Mouse (Mus musculus): ENCODE results near the gene Bahcc1. TPM values are rescaled to one million over a fixed set of nuclear protein-coding genes. Genes with fewer than 3 reads are reported as not detected.
A peak's percentile ranks its signal among the peaks of the same experiment; 100 is the strongest.

Bahcc1 gene
- polyA plus RNA-seq, 1 experiment from 2014 or later: 14.3 TPM

DNA sequence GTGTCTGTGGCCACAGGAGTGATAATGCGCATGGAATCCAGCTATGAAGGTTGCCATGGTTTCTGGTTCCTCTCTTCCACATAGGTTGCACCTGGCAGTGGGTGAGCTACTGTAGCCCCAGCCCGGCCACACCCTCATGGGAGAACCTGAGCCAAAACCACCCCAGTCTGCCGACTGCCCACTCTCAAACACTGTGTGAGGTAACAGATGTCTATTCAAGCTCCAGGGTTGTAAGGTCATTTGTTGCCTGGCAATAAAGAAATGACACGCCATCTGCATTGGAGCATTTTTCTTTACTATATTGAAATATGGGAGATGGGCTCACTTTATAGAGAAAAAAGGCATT is 82.6 kb downstream of the Bahcc1 start:
- peaks cover 61% of the 10 kb centered on the region for H3K4me1 ChIP-seq
- 40% methylated on average over 4 of the region's 4 CpGs for WGBS

DNA sequence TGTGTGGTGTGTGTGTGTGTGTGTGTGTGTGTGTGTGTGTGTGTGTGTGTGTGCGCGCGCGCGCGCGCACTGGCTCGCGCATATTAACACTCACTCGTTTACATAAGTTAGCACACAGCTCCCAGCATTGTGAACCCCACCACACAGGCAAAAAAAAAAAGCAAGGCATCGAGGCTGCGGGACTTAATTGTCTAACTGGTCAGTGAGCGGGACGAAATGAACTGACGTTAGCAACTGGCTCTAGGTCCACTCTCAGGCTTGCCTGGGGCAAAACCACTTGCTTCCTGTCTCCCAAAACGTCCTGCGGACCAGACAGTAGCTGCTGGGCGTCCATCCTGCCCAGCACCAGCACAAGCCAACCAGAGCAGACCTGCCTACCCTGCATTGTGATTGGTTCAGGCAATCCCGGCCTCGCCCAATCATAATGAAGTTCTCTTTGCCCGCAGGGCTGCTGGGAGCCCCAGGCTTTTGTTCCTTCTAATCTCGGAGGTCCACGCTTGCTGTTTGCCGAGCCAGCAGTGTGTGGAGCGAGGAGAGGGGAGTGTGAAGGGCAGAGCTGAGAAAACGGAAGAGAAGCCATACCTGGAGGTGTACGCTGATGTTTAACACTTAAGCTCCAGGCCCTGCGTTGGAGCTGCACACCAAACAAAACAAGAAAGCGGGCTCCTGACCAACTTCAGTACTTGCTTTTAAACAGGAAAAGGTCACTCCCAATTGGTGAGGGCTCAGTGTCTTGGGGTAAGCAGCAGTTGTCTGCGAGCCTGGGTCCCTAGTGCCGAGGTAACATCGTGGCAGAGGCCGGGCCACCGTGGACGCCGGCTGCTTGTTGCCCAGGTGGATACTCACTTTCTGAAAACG is 83.3 kb downstream of the Bahcc1 start:
- Histone ChIP-seq H3K4me3 (peak overlapping the region; percentile 66), H3K27ac (replicated peaks) (peak overlapping the region; percentile 96), H3K9me3 (replicated peaks) (0 out of 2 replicates have a peak, but pooled peaks cover 4% of the 10 kb centered on the region), H3K27me3 (ENCODE audit: low read depth, poor library complexity, severe bottlenecking) (no peaks in the 10 kb centered on the region), H3K4me1 (peaks cover 54% of the 10 kb centered on the region), H3K36me3 (no peaks in the 10 kb centered on the region)
- peak; percentile 94 for DNase-seq (ENCODE audit: low spot score)
- 10% methylated on average over 37 of the region's 37 CpGs for WGBS

More for the DNA sequence above, 82.6 kb downstream of the Bahcc1 start:
- Histone ChIP-seq H3K36me3 (no peaks in the 10 kb centered on the region), H3K9me3 (replicated peaks) (0 out of 2 replicates have a peak, but pooled peaks cover 4% of the 10 kb centered on the region), H3K27ac (replicated peaks) (peak overlapping the region; percentile 96), H3K4me3 (peak overlapping the region; percentile 66), H3K27me3 (ENCODE audit: low read depth, poor library complexity, severe bottlenecking) (no peaks in the 10 kb centered on the region)
- peak; percentile 28 for DNase-seq (ENCODE audit: low spot score)

DNA sequence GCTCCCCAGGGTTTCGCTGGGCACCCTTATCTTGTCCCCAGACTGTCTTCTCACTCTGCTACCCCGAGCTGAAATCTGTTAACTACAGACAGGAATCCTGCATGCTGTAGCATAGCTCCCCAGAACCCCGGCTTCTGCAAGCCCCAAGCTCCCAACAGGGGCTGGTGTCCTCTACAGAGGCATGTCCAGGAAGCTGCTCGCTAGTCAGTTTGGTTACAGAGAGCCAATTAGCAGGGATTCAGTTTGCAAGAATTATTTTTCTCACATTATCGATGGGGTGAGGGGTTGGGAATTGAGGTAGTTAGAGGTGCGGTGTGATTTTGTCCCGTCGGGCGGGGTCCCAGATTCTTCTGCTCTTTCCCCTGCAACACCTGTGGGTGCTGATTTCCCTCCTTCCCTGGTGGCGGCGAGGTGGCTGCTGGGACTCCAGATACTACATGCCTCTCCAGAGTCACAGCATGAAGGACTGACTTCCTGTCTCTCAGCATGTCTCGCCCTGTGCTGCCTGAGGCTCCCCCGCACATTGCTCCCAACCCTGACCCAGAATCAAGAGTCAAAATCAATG is 84.0 kb downstream of the Bahcc1 start:
- H3K4me1 ChIP-seq: peaks cover 47% of the 10 kb centered on the region
- peak overlapping the region; percentile 66 for H3K4me3 ChIP-seq
- H3K36me3 ChIP-seq: no peaks in the 10 kb centered on the region
- H3K27ac ChIP-seq (replicated peaks): peak overlapping the region; percentile 96
- peak; percentile 27 for DNase-seq (ENCODE audit: low spot score)
- WGBS: 31% methylated on average over 13 of the region's 13 CpGs
- no peaks in the 10 kb centered on the region for H3K27me3 ChIP-seq (ENCODE audit: low read depth, poor library complexity, severe bottlenecking)
- 0 out of 2 replicates have a peak, but pooled peaks cover 4% of the 10 kb centered on the region for H3K9me3 ChIP-seq (replicated peaks)

DNA sequence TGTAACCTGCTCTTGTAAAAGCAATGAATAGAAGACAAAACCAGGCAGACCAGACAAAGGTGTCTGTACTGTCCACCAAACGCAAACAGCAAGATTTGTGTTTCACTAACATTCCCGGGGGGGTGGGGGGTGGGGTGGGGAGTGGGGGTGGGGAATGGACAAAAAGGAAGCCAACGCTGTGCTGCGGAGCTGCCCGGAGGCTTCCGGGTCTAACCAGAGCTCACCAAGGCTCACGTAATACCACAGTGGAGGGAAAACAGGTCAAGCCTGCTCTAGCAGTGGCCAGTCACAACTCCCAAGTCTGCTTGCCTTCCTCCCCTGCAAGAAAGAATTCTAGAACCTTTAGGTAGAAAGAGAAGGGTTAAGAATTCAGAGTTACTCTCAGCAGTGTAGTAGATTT is 84.7 kb downstream of the Bahcc1 start:
- Histone ChIP-seq H3K27ac (replicated peaks) (peak overlapping the region; percentile 96), H3K4me3 (peak overlapping the region; percentile 66), H3K36me3 (no peaks in the 10 kb centered on the region), H3K4me1 (peaks cover 41% of the 10 kb centered on the region), H3K27me3 (ENCODE audit: low read depth, poor library complexity, severe bottlenecking) (no peaks in the 10 kb centered on the region), H3K9me3 (replicated peaks) (0 out of 2 replicates have a peak, but pooled peaks cover 4% of the 10 kb centered on the region)
- 78% methylated on average over 7 of the region's 7 CpGs for WGBS
- peak; percentile 11 for DNase-seq (ENCODE audit: low spot score)

DNA sequence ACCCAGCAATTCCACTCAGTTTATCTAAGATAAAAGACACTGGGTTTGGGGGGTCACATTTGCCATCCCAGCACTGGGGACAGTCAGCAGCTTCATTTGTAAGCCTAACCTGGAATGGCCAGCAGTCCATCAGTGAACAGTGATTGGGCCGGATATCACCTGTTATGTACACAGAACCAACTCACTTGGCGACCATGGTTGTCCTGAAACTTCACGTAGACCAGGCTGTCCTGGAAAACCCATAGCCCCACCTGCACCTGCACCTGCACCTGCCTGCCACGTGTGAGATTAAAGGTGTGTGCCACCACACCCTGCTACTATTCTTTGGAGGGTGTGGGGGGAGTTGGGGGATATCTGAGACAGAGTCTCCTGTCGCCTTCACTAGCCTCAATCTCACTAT is 86.6 kb downstream of the Bahcc1 start:
- H3K36me3 ChIP-seq: no peaks in the 10 kb centered on the region
- H3K27ac ChIP-seq (replicated peaks): no peak overlapping the region
- H3K27me3 ChIP-seq (ENCODE audit: low read depth, poor library complexity, severe bottlenecking): no peaks in the 10 kb centered on the region
- 0 out of 2 replicates have a peak, but pooled peaks cover 4% of the 10 kb centered on the region for H3K9me3 ChIP-seq (replicated peaks)
- WGBS: 91% methylated on average over 5 of the region's 5 CpGs
- H3K4me3 ChIP-seq: no peak overlapping the region
- H3K4me1 ChIP-seq: peaks cover 34% of the 10 kb centered on the region
- peak; percentile 11 for DNase-seq (ENCODE audit: low spot score)

DNA sequence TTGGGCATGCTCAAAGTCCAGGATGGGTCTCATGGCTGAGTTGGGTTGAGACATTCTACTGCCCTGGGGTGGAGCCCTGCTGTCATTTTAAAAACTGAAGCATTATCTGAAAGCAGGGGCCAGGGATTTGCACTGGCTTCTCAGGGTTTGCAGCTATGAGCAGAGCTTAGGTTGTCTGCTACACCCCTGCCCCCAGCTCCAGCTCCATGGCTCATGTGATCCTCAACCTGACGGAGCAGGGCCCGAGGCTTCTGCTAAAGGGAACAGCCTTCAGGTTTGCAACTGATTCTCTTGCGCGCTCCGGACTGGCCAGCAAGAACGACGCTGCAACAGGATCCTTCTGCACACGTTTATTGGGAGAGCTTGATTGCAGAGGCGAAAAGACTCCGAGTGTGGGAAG is 87.4 kb downstream of the Bahcc1 start:
- 97% methylated on average over 10 of the region's 10 CpGs for WGBS
- Histone ChIP-seq H3K27ac (replicated peaks) (no peak overlapping the region), H3K4me3 (no peak overlapping the region), H3K27me3 (ENCODE audit: low read depth, poor library complexity, severe bottlenecking) (no peaks in the 10 kb centered on the region), H3K4me1 (peaks cover 25% of the 10 kb centered on the region), H3K9me3 (replicated peaks) (0 out of 2 replicates have a peak, but pooled peaks cover 4% of the 10 kb centered on the region), H3K36me3 (no peaks in the 10 kb centered on the region)
- DNase-seq (ENCODE audit: low spot score): no peak

DNA sequence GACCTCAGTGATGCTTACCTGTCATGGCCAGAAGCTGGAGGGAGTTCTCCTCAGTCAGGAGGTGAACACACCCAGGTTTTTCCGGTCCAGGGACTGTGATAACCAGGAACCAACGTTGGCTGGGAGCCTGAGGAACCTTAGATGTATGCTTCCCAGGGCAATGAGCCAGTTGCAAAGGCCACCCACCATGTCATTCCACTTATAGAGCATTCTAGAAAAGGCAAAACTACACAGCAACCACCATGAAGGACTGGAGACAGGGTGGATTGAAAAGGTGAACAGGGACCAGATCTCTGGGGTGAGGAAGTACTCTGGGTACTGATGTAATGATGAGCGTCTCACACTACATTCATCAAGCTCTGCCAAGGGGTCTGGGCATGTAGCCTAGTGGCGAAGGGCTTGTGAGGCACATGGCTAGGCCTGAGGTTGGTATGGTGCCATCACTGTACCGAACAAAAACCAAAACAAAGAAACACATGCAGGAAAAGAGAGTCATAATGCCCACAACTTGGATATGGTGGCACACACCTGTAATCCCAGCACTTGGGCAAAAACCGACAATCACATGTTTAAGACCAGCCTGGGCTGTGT is 102.8 kb downstream of the Bahcc1 start:
- peak; percentile 8 for DNase-seq (ENCODE audit: low spot score)
- Histone ChIP-seq H3K36me3 (no peaks in the 10 kb centered on the region), H3K27ac (replicated peaks) (no peak overlapping the region), H3K27me3 (ENCODE audit: low read depth, poor library complexity, severe bottlenecking) (no peaks in the 10 kb centered on the region), H3K4me3 (no peak overlapping the region), H3K9me3 (replicated peaks) (peaks cover 15% of the 10 kb centered on the region; the same call in 1 of the 2 replicates), H3K4me1 (no peaks in the 10 kb centered on the region)
- 87% methylated on average over 6 of the region's 6 CpGs for WGBS

DNA sequence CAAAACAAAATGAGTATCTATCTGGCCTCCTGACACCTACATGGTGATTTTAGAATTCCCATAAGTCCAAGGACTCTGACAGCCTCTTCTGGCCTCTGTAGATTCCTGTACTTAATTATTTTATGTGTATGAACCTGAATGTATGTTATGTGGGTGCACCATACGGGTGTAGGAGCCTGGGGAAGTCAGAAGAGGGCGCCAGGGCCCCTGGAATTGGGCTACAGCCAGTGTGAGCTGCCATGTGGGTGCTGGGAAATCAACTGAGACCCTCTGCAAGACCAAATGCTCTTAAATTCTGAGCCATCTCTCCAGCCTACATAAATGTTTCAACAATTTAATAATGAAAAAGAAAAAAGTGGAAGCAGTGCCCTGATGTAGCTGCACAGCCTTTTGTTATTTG is 104.7 kb downstream of the Bahcc1 start:
- Histone ChIP-seq H3K4me3 (no peak overlapping the region), H3K36me3 (no peaks in the 10 kb centered on the region), H3K27me3 (ENCODE audit: low read depth, poor library complexity, severe bottlenecking) (no peaks in the 10 kb centered on the region), H3K27ac (replicated peaks) (no peak overlapping the region), H3K9me3 (replicated peaks) (peaks cover 5% of the 10 kb centered on the region; the same call in 1 of the 2 replicates), H3K4me1 (no peaks in the 10 kb centered on the region)
- 42% methylated on average over 2 of the region's 2 CpGs for WGBS
- DNase-seq (ENCODE audit: low spot score): peak; percentile 10

DNA sequence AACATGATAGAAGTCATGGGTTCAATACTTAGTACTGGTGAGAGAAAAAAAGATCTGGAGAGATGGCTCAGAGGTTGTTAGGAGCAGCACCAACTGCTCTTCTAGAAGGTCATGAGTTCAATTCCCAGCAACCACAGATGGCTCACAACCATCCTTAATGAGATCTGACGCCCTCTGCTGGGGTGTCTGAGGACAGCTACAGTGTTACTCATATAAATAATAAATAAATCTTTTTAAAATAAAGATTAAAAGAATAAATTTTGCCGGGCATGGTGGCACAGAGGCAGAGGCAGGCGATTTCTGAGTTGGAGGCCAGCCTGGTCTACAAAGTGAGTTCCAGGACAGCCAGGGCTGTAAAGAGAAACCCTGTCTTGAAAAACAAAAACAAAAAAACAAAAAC is 106.0 kb downstream of the Bahcc1 start:
- H3K4me3 ChIP-seq: no peak overlapping the region
- 76% methylated on average over 3 of the region's 3 CpGs for WGBS
- no peak overlapping the region for H3K27ac ChIP-seq (replicated peaks)
- H3K36me3 ChIP-seq: no peaks in the 10 kb centered on the region
- H3K27me3 ChIP-seq (ENCODE audit: low read depth, poor library complexity, severe bottlenecking): no peaks in the 10 kb centered on the region
- H3K9me3 ChIP-seq (replicated peaks): peaks cover 5% of the 10 kb centered on the region; the same call in 1 of the 2 replicates
- H3K4me1 ChIP-seq: no peaks in the 10 kb centered on the region
- DNase-seq (ENCODE audit: low spot score): peak; percentile 3

DNA sequence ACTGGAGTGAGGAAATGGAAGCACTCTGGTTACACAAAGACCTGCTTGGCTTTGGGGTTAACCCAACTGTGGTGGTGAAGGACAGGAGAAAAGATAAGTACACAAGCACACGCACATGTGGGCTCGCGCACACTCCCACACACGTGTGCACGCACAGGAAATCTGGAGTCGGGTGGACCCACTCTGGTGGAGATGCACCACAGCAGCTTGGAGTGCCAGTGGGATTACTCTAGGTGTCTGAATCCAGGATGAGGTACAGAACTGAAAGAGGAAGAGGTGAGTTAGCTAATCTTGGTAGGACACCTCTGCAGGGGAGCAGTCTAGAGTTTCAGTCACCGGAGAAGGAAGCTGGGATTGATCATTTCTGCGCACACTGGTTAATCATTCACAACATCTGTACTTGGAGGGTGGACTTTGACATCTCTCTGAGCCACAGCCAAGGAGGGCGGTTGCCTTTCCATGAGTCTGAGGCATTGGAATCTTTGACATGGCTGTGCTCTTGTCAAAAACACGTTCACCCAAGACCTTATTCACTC is 107.3 kb downstream of the Bahcc1 start:
- Histone ChIP-seq H3K4me1 (peaks cover under 1% of the 10 kb centered on the region; the same call in 1 of the 2 replicates), H3K4me3 (no peak overlapping the region), H3K27ac (replicated peaks) (no peak overlapping the region), H3K36me3 (peaks cover 5% of the 10 kb centered on the region), H3K27me3 (ENCODE audit: low read depth, poor library complexity, severe bottlenecking) (no peaks in the 10 kb centered on the region), H3K9me3 (replicated peaks) (no peaks in the 10 kb centered on the region; the same call in 1 of the 2 replicates)
- DNase-seq (ENCODE audit: low spot score): peak; percentile 11
- WGBS: 93% methylated on average over 10 of the region's 10 CpGs

DNA sequence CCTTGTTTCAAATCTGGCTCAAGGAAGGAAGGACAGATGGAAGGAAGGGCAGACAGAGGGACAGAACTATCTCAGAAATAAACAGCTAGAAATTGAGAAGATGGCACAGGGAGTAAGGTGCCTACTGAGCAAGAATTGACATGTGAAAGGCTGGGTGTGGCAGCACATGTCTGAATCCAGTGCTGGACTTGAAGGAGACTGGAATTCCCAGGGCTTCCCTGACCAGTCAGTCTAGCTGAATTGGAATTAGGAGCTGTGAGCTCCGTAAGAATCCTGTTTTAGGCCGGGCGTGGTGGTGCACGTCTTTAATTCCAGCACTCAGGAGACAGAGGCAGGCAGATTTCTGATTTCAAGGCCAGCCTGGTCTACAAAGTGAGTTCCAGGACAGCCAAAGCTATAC is 108.9 kb downstream of the Bahcc1 start:
- Histone ChIP-seq H3K9me3 (replicated peaks) (no peaks in the 10 kb centered on the region), H3K27me3 (ENCODE audit: low read depth, poor library complexity, severe bottlenecking) (no peaks in the 10 kb centered on the region), H3K4me3 (no peak overlapping the region), H3K27ac (replicated peaks) (no peak overlapping the region), H3K36me3 (peaks cover 14% of the 10 kb centered on the region), H3K4me1 (peaks cover 10% of the 10 kb centered on the region)
- peak; percentile 11 for DNase-seq (ENCODE audit: low spot score)
- 91% methylated on average over 4 of the region's 4 CpGs for WGBS
